Mouse (Mus musculus): ENCODE results near the gene Lgr5. TPM values are rescaled to one million over a fixed set of nuclear protein-coding genes. Genes with fewer than 3 reads are reported as not detected.

Gene Lgr5
- polyA plus RNA-seq, 1 experiment from 2014 or later, result 2.0 TPM

DNA sequence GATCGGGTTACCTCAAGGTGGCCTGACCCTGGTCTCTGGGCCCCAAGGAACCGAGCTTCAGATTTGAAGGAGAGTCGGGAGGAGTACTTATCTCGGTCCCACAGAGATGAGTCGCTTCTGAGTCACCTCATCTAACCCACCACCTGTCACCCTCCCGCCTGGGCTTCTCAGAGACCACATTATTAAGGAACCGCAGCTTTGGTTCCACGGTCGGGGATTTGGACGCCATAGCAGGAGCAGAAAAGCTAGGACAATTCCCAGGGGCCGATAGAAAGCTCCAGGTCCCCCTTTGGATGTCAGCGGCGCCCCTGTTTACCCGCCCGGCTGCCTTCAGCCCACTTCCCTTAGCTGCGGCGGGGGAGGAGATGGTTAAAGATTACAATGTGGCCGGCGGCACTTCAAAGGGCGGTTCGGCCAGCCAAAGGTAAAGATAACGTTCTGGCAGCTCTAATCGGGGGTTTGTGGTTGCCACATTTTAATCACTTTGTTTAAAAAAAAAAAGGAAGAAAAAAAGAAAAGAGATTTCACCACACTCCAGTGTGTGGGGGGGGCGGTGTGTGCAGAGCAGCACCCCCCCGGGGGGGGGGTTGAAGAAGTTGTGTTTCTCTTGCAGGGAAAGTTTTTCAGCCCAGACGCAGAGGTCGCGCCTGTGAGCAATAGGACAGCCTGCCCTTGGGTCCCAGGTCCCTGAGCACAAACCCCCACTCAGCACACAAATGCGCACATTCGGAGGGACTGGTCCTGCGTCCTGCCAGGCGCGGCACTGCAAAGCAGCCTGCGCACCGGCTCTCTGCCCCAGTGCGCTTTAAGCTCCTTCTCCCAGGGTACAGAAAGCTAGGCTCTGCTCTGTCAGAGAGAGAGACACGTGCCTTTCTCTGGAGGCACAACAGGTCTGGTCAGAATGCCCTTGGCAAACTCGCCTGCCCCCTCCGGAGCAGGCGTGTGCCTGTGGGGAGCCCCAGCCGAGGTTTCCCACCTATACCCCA lies 1.0 kb downstream of the Lgr5 start:
- peak; percentile 81 for ATAC-seq (replicated peaks)
- Histone ChIP-seq H3K4me1 (peaks cover 33% of the 10 kb centered on the region), H3K4me3 (peak overlapping the region; percentile 79), H3K27me3 (replicated peaks) (peaks cover 45% of the 10 kb centered on the region), H3K9ac (peak overlapping the region; percentile 56; the same call in 1 of the 2 replicates), H3K27ac (no peak overlapping the region), H3K36me3 (replicated peaks) (no peaks in the 10 kb centered on the region), H3K9me3 (no peaks in the 10 kb centered on the region), H3K4me2 (peak overlapping the region; percentile 99)
- WGBS, result under 1% methylated on average over 41 of the region's 41 CpGs

- Histone ChIP-seq H3K27me3 (replicated peaks) (peaks cover 48% of the 10 kb centered on the region), H3K4me1 (peaks cover 33% of the 10 kb centered on the region), H3K36me3 (replicated peaks) (no peaks in the 10 kb centered on the region), H3K4me3 (peak overlapping the region; percentile 79), H3K9me3 (no peaks in the 10 kb centered on the region), H3K9ac (no peak overlapping the region), H3K27ac (no peak overlapping the region), H3K4me2 (peak overlapping the region; percentile 99)
- ATAC-seq (replicated peaks), result no peak
- under 1% methylated on average over 21 of the region's 21 CpGs for WGBS
These were observed 1.9 kb downstream of the Lgr5 start for GRCm38 (mm10) chr10:115585491-115586245.

DNA sequence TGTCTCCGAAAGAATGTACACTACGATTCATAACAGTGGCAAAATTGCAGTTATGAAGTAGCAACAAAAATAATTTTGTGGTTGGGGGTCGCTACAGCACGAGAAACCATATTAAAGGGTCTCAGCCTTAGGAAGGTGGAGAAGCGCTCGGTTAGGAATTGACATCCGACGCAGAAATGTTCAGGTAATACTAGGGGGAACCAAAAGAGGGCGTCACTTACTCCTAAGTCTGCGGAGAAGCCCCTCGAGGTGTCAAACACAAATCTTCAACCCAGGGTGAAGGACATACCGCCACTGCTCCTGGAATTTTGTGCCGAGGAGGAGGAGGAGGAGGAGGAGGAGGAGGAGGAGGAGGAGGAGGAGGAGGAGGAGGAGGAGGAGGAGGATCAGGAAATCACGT lies 2.9 kb downstream of the Lgr5 start:
- no peaks in the 10 kb centered on the region for H3K36me3 ChIP-seq (replicated peaks)
- ATAC-seq (replicated peaks), result no peak
- 25% methylated on average over 12 of the region's 14 CpGs for WGBS
- H3K27me3 ChIP-seq (replicated peaks), result peaks cover 43% of the 10 kb centered on the region
- H3K9me3 ChIP-seq, result no peaks in the 10 kb centered on the region
- no peak overlapping the region for H3K27ac ChIP-seq
- peaks cover 33% of the 10 kb centered on the region for H3K4me1 ChIP-seq
- H3K4me2 ChIP-seq, result no peak overlapping the region
- no peak overlapping the region for H3K4me3 ChIP-seq
- H3K9ac ChIP-seq, result no peak overlapping the region

GRCm38 (mm10) chr10:115583071-115583470 lies 4.5 kb downstream of the Lgr5 start:
- Histone ChIP-seq H3K36me3 (replicated peaks) (no peaks in the 10 kb centered on the region), H3K4me3 (no peak overlapping the region), H3K27ac (no peak overlapping the region), H3K27me3 (replicated peaks) (peaks cover 28% of the 10 kb centered on the region), H3K4me1 (peaks cover 34% of the 10 kb centered on the region), H3K4me2 (no peak overlapping the region), H3K9me3 (no peaks in the 10 kb centered on the region), H3K9ac (no peak overlapping the region)
- 89% methylated on average over 3 of the region's 3 CpGs for WGBS
- ATAC-seq (replicated peaks), result no peak

DNA sequence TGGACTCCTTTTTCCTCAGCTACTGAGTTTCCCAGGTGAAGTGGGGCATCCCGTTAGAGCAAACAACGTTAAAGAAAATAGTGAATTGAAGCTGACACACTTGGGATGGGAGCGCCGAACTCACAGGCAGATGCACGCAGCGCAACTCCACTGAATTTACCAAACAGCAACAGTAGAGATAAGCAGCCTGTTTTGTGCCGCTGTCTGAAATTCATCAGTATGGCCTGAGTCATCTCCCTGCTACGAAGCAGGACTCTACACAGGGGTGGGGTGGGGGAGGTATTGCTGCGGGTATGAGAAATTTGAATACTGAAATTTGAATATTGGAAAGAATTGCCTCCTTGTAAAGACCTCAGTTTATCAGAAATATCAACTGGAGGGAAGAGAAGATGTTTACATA lies 5.6 kb downstream of the Lgr5 start:
- Histone ChIP-seq H3K9ac (no peak overlapping the region), H3K36me3 (replicated peaks) (no peaks in the 10 kb centered on the region), H3K9me3 (no peaks in the 10 kb centered on the region), H3K4me2 (no peak overlapping the region), H3K4me1 (peaks cover 24% of the 10 kb centered on the region), H3K27me3 (replicated peaks) (peaks cover 28% of the 10 kb centered on the region), H3K27ac (no peak overlapping the region), H3K4me3 (no peak overlapping the region)
- 68% methylated on average over 9 of the region's 9 CpGs for WGBS
- ATAC-seq (replicated peaks), result no peak

DNA sequence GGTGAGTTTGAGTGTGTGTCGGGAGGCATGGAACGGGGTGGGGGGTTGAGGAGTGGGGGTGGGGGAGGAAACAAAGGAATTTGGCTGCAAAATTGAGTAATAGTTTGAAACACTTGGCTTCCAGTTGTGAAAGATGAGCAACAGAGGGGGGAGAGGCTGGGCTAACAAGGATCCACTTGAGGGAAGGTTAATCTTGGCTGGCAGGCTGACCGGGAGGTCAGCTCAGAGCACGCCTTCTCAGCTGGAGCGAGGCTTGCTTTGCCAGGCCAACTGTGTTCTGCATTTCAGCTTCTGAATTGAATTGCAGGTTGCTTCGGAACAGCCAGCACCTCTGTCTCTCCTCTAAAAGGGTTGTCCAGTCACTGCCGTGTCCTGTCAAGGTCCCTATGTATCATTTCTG lies 8.1 kb downstream of the Lgr5 start:
- Histone ChIP-seq H3K9ac (no peak overlapping the region), H3K9me3 (no peaks in the 10 kb centered on the region), H3K4me2 (no peak overlapping the region), H3K36me3 (replicated peaks) (no peaks in the 10 kb centered on the region), H3K27ac (no peak overlapping the region), H3K4me3 (no peak overlapping the region), H3K27me3 (replicated peaks) (peaks cover 19% of the 10 kb centered on the region), H3K4me1 (0 out of 2 replicates have a peak, but pooled peaks cover 4% of the 10 kb centered on the region)
- no peak for ATAC-seq (replicated peaks)
- WGBS, result 9% methylated on average over 7 of the region's 7 CpGs

DNA sequence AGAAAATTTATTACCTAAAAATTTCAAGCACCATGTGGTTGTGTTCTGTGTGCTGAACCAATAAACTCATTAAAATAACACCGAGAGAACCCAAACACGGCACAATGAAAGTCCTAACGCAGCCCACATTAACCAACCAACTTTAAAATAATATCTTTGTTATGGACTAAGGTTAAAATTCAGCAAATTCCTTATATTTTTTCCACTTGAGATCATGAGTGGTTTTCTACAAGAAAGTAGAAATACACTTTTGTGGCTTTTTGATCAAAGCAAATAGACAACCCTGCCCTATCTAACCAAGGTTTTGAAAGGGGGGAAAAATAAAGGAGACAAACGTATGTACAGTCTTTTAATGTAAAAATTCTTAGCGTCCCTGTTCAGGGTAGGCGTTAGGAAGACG lies 8.5 kb downstream of the Lgr5 start:
- ATAC-seq (replicated peaks), result no peak

DNA sequence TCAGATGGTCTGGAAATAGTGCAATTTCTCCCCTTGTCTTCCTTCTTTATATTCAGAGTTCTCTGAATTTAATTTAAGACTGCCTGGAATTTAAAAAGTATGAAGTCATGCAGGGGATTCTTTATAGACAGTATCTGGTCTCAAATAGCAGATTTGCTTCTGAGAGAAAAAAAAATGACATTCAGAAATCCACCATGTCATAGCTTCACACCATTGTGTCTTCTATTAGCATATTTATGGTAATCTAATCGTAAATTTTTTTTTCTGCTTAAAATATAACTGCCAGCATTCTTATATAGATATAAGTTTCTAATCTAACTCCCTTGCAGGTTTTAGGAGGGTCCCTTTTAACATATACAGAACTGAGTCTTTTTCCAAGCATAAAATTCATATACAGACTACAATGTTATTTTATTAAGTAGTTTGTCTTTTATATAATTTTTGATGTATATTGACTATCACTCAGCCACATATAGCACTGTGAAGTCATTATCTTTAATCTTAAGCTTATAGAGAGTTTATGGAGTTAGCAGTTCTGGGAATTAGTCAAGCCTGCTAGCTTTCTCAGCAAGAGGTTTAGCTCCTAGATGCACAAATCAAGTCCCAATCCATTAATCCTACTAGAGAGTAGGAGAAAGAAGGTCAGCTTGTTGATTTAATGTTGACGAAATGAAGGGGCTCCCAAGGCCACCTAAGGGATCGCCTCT lies 15.7 kb downstream of the Lgr5 start:
- 12% methylated on average over 3 of the region's 3 CpGs for WGBS
- Histone ChIP-seq H3K27me3 (replicated peaks) (no peaks in the 10 kb centered on the region), H3K9me3 (no peaks in the 10 kb centered on the region), H3K27ac (peak overlapping the region; percentile 11; the same call in 1 of the 2 replicates), H3K9ac (no peak overlapping the region), H3K4me3 (no peak overlapping the region), H3K4me1 (peaks cover 13% of the 10 kb centered on the region; the same call in 1 of the 2 replicates), H3K4me2 (peak overlapping the region; percentile 13; the same call in 1 of the 2 replicates), H3K36me3 (replicated peaks) (no peaks in the 10 kb centered on the region)
- no peak for ATAC-seq (replicated peaks)

More for the DNA sequence above, 8.5 kb downstream of the Lgr5 start:
- 56% methylated on average over 7 of the region's 7 CpGs for WGBS
- H3K9ac ChIP-seq, result no peak overlapping the region
- peaks cover 15% of the 10 kb centered on the region for H3K27me3 ChIP-seq (replicated peaks)
- no peaks in the 10 kb centered on the region for H3K36me3 ChIP-seq (replicated peaks)
- H3K9me3 ChIP-seq, result no peaks in the 10 kb centered on the region
- no peak overlapping the region for H3K27ac ChIP-seq
- H3K4me3 ChIP-seq, result no peak overlapping the region
- no peak overlapping the region for H3K4me2 ChIP-seq
- 0 out of 2 replicates have a peak, but pooled peaks cover 4% of the 10 kb centered on the region for H3K4me1 ChIP-seq

DNA sequence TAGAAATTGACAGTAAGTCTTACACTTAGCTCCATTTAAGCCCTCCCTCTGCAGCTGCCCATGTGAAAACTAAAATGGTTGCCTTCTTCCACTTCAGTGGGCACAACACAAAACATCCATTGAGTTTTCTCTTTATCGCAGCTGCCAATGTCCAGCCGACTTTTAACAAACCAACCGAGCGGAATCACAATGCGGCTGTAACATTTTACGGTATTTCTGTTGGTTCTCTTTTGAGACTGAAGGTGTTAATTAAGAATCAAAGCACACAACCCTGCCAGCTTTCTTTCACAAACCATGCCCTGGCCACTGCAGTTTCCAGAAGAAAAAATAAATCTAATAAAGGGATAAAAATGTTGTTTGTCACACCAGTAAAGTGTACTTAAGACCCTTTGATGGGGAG lies 16.3 kb downstream of the Lgr5 start:
- no peak overlapping the region for H3K9ac ChIP-seq
- no peaks in the 10 kb centered on the region for H3K27me3 ChIP-seq (replicated peaks)
- peak overlapping the region; percentile 13; the same call in 1 of the 2 replicates for H3K4me2 ChIP-seq
- WGBS, result 8% methylated on average over 6 of the region's 6 CpGs
- H3K9me3 ChIP-seq, result no peaks in the 10 kb centered on the region
- peak; percentile 55 for ATAC-seq (replicated peaks)
- no peak overlapping the region for H3K4me3 ChIP-seq
- H3K36me3 ChIP-seq (replicated peaks), result no peaks in the 10 kb centered on the region
- peaks cover 13% of the 10 kb centered on the region; the same call in 1 of the 2 replicates for H3K4me1 ChIP-seq
- H3K27ac ChIP-seq, result peak overlapping the region; percentile 11; the same call in 1 of the 2 replicates

DNA sequence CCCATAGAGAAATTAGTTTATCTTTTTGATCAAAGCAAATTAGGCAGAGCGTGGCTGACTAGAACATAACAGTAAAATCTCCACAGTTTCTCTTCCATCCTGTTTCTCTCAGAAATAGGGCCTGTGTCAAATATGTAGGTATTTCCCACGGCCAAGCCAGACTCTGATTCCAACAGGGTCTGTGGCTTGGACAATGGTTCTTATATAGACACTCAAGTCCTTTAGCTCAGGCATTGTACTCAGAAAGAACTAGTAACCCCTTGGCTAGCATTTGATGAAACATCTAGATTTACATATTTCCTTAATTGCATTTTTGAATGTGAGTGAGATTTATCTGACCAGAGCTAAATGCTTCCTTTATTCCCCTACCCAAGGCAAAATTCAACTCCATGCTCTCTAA lies 17.0 kb downstream of the Lgr5 start:
- Histone ChIP-seq H3K4me3 (no peak overlapping the region), H3K27me3 (replicated peaks) (no peaks in the 10 kb centered on the region), H3K4me2 (no peak overlapping the region), H3K36me3 (replicated peaks) (no peaks in the 10 kb centered on the region), H3K9ac (no peak overlapping the region), H3K27ac (no peak overlapping the region), H3K9me3 (no peaks in the 10 kb centered on the region), H3K4me1 (peaks cover 13% of the 10 kb centered on the region; the same call in 1 of the 2 replicates)
- no peak for ATAC-seq (replicated peaks)
- 42% methylated on average over 2 of the region's 2 CpGs for WGBS

DNA sequence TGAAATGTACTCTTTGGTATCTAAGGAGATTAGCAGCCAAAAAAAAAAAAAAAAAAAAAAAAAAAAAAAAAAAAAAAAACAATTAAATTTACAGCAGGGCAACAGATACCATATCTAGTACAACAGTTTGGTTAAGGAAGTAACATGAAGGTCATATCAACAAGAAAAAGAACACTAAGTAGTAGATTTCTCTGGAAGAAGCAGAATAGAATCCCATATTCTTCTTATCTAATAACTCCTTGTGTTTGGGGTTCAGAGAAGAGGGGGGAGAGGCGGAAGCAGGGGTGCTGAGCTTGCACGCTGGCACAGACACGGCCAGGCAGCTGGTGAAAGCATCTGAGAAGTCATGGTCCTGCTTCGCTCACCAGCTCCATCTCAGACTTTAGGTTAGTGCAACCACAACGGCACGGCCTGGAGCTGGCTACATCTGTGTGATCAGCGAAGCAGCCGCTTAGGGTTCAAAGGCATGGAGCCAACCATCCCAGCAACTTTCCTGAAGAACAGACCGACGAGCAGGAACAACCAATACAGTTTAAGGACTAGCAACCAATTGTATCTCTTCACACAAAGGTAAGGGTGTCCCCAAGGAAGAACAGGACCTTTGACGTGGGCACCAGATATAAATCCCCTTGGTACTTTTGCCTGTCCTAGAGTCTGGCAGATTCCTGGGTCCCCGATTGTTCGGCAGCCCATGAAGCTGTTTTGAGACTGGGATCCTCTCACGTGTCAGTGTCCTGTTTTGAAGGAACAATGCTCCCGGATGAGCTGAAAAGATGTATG lies 17.7 kb downstream of the Lgr5 start, which contains the start of gene A930009A15Rik:
Gene A930009A15Rik, plus strand, starts transcription at position 275 of the 780 bp plus-strand sequence.
- no peak; the same call in 1 of the 2 replicates for ATAC-seq (replicated peaks)
- 43% methylated on average over 15 of the region's 15 CpGs for WGBS
- no peak within 1 kb of the TSS for H3K4me3 ChIP-seq

More for the DNA sequence above, 17.7 kb downstream of the Lgr5 start, which contains the start of gene A930009A15Rik:
- H3K4me1 ChIP-seq, result peaks cover 13% of the 10 kb centered on the region; the same call in 1 of the 2 replicates
- H3K27me3 ChIP-seq (replicated peaks), result no peaks in the 10 kb centered on the region
- H3K9me3 ChIP-seq, result no peaks in the 10 kb centered on the region
- H3K4me2 ChIP-seq, result no peak within 1 kb of the TSS
- H3K27ac ChIP-seq, result no peak within 1 kb of the TSS
- H3K9ac ChIP-seq, result no peak within 1 kb of the TSS
- H3K36me3 ChIP-seq (replicated peaks), result no peaks in the 10 kb centered on the region

Measured in midbrain, embryonic 15.5 days (tissue).